Mouse (Mus musculus) liver, postnatal 0 days (tissue): ENCODE results near the gene Osbpl3. TPM values are rescaled to one million over a fixed set of nuclear protein-coding genes. Genes with fewer than 3 reads are reported as not detected.

Experiments used
- ATAC-seq: fragments of 200-750 bp; cut with Nextera tagmentation; 2 replicates; pipeline ENCODE4 v1.8.0; 2017; ENCODE audit warnings: mild to moderate bottlenecking, moderate library complexity
- DNase-seq: peaks from one replicate; pipeline ENCODE4 v3.0.0-alpha.2; 2016
- H3K27ac ChIP-seq: fragments of 300-500 bp; sonication (generic); 2 replicates; pipeline ENCODE4 v1.5.1; 2014; ENCODE audit warnings: antibody characterized with exemption, moderate library complexity, mild to moderate bottlenecking, low read depth
- H3K27me3 ChIP-seq: fragments of 300-500 bp; sonication (generic); 2 replicates; pipeline ENCODE4 v1.6.1; 2014; ENCODE audit warnings: low read length, control low read depth, mixed read lengths; ENCODE audit not compliant: insufficient read depth
- H3K36me3 ChIP-seq: fragments of 300-500 bp; sonication (generic); replicated peaks from 2 replicates; pipeline ENCODE4 v1.6.1; 2014; ENCODE audit warnings: mild to moderate bottlenecking, control low read depth, low read length, moderate library complexity, mixed read lengths; ENCODE audit not compliant: insufficient read depth
- H3K4me1 ChIP-seq: fragments of 300-500 bp; sonication (generic); 2 replicates; pipeline ENCODE4 v1.6.1; 2014; ENCODE audit warnings: antibody characterized with exemption, mild to moderate bottlenecking, control low read depth; ENCODE audit not compliant: insufficient read depth
- H3K4me2 ChIP-seq: fragments of 300-500 bp; sonication (generic); 2 replicates; pipeline ENCODE4 v1.6.1; 2014; ENCODE audit warnings: low read depth, mild to moderate bottlenecking, low read length, moderate library complexity, mixed read lengths
- H3K4me3 ChIP-seq: fragments of 300-500 bp; sonication (generic); 2 replicates; pipeline ENCODE4 v1.5.1; 2014; ENCODE audit warnings: low read depth, low read length
- H3K9ac ChIP-seq: fragments of 300-500 bp; sonication (generic); replicated peaks from 2 replicates; pipeline ENCODE4 v1.6.1; 2014; ENCODE audit warnings: mild to moderate bottlenecking, moderate library complexity
- H3K9me3 ChIP-seq: fragments of 300-500 bp; sonication (generic); 2 replicates; pipeline ENCODE4 v1.6.1; 2016; ENCODE audit warnings: mild to moderate bottlenecking, control low read depth, low read length, mixed read lengths
- CTCF ChIP-seq: sonication (generic); IDR thresholded peaks from 2 replicates; pipeline ENCODE4 v1.5.1; 2016; ENCODE audit warnings: antibody characterized with exemption, low read depth
- EP300 ChIP-seq: IDR thresholded peaks from 2 replicates; pipeline ENCODE4 v1.6.1; 2016; ENCODE audit warnings: antibody characterized with exemption, low read depth, mild to moderate bottlenecking
- WGBS: fragments of 180-500 bp; shearing (Covaris S2); extraction: QIAGEN DNeasy Blood & Tissue Kit; methylation state at CpG from one replicate; pipeline ENCODE4 v1.1.7; 2014; ENCODE audit not compliant: insufficient replicate concordance; 5-methylcytosine and 5-hydroxymethylcytosine counted together
- polyA plus RNA-seq: library from polyadenylated mRNA; unstranded; fragments of >200 nt; fragmentation: Nextera tagmentation; extraction: Ambion mirVana; gene quantifications from 2 replicates; pipeline ENCODE4 v1.2.1, GENCODE M21; 2015

Osbpl3 gene
- polyA plus RNA-seq, 1 experiment from 2014 or later = 0.96 TPM

DNA sequence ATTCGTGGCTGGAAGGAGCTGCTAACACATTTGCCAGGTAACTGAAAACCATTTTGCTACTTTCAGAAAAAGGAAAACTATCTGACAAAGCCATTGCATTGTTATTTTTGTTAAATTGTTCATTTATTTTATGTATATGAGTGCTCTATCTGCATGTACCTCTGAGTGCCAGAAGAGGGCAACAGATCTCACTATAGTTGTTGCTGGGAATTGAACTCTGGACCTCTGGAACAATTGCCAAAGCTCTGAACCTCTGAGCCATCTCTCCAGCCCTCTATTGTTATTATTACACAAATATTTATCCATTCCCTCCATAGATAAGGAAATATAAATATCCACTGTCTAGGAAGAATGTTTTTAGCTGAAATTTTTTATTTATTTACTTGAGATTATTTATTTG, 107.4 kb downstream of the Osbpl3 start:
- Histone ChIP-seq H3K27me3 (no peaks in the 10 kb centered on the region), H3K9me3 (no peaks in the 10 kb centered on the region), H3K4me3 (no peak overlapping the region), H3K4me2 (no peak overlapping the region), H3K9ac (no peak overlapping the region), H3K36me3 (no peaks in the 10 kb centered on the region), H3K4me1 (no peaks in the 10 kb centered on the region), H3K27ac (no peak overlapping the region)
- no peak for TF ChIP-seq EP300
- TF ChIP-seq CTCF = peak; percentile 43
- 73% methylated on average over 1 of the region's 1 CpGs for WGBS
- ATAC-seq (no peak), DNase-seq (no peak)

DNA sequence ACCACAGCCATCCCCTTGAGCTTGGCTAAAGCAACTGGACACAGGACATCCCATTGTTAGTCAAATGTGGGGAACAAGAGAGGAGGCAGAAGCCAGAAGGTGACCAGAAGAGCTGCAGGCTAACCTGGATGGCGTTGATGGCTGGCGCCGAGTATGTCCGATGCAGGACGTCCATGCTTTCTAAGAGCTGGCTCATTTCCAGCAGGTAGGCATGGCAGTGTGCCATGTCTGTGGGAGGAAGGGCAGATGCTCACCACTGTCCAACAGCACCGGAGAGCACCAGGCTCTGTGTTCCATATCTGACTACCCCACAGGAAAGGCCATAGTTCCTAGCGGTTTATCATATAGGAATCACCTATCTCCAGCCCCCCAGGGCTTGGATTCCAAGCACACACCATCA, 109.8 kb downstream of the Osbpl3 start:
- no peak for ATAC-seq
- H3K27me3 ChIP-seq = no peaks in the 10 kb centered on the region
- H3K9ac ChIP-seq = no peak overlapping the region
- no peak for TF ChIP-seq CTCF
- no peak for TF ChIP-seq EP300
- no peaks in the 10 kb centered on the region for H3K4me1 ChIP-seq
- no peak overlapping the region for H3K4me3 ChIP-seq
- H3K9me3 ChIP-seq = no peaks in the 10 kb centered on the region
- H3K4me2 ChIP-seq = no peak overlapping the region
- 91% methylated on average over 7 of the region's 7 CpGs for WGBS
- no peak for DNase-seq
- no peak overlapping the region for H3K27ac ChIP-seq
- H3K36me3 ChIP-seq = no peaks in the 10 kb centered on the region

DNA sequence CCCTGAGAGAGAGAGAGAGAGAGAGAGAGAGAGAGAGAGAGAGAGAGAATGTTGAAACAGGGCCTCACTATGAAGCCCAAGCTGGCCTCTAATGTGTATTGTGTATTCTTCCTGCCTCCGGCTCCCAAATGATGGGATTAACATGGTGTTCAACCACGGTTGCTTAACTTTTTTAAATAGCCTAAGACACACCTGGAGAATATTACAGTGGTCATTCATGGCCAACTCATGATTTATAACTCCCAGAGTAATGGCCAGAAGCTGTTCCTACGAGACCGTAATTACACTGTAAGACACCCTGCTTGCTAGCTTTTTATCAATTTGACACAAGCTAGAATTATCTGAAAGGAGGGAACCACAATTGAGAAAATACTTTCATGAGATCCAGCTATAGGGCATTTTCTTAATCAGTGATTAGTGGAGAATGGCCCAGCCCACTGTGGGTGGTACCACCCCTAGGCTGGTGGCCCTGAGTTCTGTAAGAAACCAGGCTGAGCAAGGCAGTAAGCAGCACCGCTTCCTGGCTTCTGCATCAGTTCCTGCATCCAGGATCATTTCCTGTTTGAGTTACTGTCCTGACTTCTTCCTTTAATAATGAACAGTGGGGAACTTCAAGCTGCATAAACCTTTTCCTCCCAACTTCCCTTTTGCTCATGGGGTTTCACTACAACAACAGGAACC, 115.6 kb downstream of the Osbpl3 start:
- Histone ChIP-seq H3K36me3 (no peaks in the 10 kb centered on the region), H3K27me3 (no peaks in the 10 kb centered on the region), H3K4me3 (no peak overlapping the region), H3K4me1 (no peaks in the 10 kb centered on the region), H3K9me3 (no peaks in the 10 kb centered on the region), H3K9ac (no peak overlapping the region), H3K27ac (no peak overlapping the region), H3K4me2 (no peak overlapping the region)
- ATAC-seq (no peak), DNase-seq (no peak)
- TF ChIP-seq EP300 (no peak), CTCF (no peak)
- 75% methylated on average over 5 of the region's 5 CpGs for WGBS

DNA sequence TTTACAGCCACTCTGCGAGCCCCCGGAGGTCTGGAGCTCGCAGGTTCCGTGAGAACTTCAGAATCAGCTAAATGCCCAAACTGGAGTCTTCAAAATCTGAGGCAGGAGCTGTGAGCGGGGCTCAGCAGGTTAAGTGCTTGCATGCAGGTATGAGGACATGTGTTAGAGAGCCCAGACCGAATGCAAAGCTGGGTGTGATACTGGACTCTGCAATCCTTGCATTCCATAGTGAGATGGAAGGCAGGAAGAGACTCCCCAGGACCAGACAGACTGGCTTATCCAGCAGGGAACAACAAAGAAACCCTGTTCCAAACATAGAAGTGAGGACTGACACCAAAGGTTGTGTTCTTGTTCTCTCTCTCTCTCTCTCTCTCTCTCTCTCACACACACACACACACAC, 118.6 kb downstream of the Osbpl3 start:
- ATAC-seq = no peak
- H3K9me3 ChIP-seq = no peaks in the 10 kb centered on the region
- H3K27ac ChIP-seq = no peak overlapping the region
- no peaks in the 10 kb centered on the region for H3K36me3 ChIP-seq
- no peak for DNase-seq
- WGBS = 74% methylated on average over 6 of the region's 6 CpGs
- no peak overlapping the region for H3K4me2 ChIP-seq
- H3K9ac ChIP-seq = no peak overlapping the region
- H3K4me1 ChIP-seq = no peaks in the 10 kb centered on the region
- H3K27me3 ChIP-seq = no peaks in the 10 kb centered on the region
- TF ChIP-seq EP300 (no peak), CTCF (no peak)
- no peak overlapping the region for H3K4me3 ChIP-seq

DNA sequence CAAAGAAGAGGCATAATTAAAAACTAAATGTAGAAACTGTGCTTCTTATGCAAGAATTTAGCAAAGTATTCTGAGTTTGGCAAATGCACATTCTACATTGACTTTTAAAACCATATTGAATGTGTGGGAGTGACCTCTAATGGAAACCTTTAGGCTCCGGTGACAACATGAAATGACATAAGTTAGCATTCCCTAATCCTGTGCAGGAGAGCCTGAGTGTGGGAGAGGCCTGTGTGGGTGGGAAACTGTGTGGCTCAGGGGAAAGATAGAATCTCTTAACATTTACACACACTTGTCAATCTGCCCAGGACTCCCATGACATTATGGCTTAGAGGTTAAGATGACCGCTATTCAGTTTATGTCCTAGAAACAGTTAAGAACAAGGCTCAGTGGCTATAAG, 119.6 kb downstream of the Osbpl3 start:
- Histone ChIP-seq H3K9ac (no peak overlapping the region), H3K27ac (no peak overlapping the region), H3K4me2 (no peak overlapping the region), H3K36me3 (no peaks in the 10 kb centered on the region), H3K4me3 (no peak overlapping the region), H3K9me3 (no peaks in the 10 kb centered on the region), H3K27me3 (no peaks in the 10 kb centered on the region), H3K4me1 (no peaks in the 10 kb centered on the region)
- no peak for DNase-seq
- ATAC-seq = no peak
- 86% methylated on average over 2 of the region's 2 CpGs for WGBS
- TF ChIP-seq EP300 = no peak
- no peak for TF ChIP-seq CTCF

DNA sequence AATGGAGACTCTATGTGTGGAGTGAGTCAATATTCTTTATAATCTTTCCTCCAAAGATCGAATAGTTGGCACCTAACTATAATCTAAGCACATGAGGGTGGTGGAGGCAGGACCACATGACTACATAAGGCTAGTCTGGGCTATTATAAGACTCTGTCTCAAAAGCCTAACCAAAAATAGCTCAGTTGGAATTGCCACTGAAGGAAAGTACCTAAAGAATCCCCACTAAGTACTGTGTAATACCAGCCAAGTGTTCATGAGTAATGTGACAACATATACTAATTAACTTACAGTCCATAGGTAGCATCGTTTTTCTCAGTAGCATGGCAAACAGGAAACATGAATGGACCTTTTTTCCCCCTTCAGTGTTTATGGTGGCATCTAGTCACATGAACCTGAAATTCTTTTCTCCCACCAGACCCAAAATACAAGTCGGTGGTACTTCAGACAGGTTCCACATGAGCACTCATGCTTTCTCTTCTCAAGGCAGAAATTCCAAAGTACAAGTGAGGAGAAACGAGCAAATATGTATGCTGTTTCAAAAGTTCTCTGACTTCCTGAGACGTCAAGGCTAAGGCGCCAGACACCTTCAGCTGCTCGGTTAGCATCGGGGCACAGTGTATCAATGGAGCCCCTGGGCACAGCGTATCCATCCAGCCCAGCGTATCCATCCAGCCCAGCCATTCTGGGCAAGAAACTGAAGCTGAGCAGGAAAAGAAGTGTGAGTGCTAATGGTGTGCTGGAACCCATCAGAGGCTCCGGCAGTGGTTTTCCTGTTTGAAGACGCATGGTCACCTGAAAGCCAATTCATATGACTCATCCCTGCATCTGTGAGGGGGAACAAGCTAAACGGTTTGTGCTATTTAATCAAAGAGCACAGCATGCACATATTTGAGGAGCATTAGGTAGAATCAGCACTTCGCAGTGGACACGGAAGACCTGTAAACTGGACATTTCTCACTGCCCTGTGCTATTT, 120.9 kb downstream of the Osbpl3 start:
- Histone ChIP-seq H3K4me3 (no peak overlapping the region), H3K36me3 (no peaks in the 10 kb centered on the region), H3K27ac (no peak overlapping the region), H3K9ac (no peak overlapping the region), H3K27me3 (no peaks in the 10 kb centered on the region), H3K4me1 (no peaks in the 10 kb centered on the region), H3K4me2 (no peak overlapping the region), H3K9me3 (no peaks in the 10 kb centered on the region)
- WGBS = 75% methylated on average over 15 of the region's 15 CpGs
- DNase-seq (no peak), ATAC-seq (no peak)
- no peak for TF ChIP-seq EP300
- no peak for TF ChIP-seq CTCF
